Mouse (Mus musculus) kidney, adult 9 months (tissue): Measurements from ENCODE around the gene Otogl.
A peak's percentile ranks its signal among the peaks of the same experiment; 100 is the strongest.
"Not testable (repeated sequence)": the region's sequence is repeated elsewhere in the genome, so short reads cannot be mapped to it uniquely, and the experiment has no call there.

Source experiments
- DNase-seq: peaks from one replicate; pipeline ENCODE4 v3.0.0; 2022

The Otogl gene

GRCm38 (mm10) chr10:107804285-107804684 lies 107.6 kb downstream of the Otogl start:
- DNase-seq = not testable (repeated sequence)

DNA sequence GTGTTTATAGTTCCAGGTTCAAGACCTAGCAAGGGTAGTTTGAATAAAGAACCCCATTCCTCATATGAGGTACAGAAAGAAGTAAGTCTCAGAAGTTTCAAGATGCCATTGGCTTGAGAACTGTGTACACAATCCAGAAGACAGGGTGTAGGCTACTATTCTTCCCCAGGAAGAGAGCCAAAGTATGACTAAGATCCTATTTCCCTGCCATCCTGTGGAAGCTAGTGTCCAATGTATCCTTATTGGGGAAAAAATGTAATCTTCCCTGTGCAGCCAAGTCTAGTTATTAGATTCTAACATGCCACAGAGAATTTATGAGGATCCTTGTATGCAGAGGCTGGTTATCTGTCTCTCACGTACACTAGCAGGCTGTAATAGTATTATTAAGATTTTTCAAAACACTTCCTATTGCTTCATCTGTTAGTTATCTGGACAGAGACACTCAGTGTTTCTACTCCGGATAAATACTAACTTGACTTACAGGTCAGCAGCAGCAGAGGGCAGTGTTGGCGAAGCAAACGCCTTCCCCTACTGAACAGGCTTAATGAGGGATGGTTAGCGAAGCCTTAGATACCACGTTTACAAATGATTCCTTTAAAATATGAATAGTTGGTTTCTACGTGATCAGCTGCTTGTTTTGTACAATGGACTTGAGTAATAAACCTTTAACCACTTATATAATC lies 112.1 kb downstream of the Otogl start:
- DNase-seq = peak; percentile 53

DNA sequence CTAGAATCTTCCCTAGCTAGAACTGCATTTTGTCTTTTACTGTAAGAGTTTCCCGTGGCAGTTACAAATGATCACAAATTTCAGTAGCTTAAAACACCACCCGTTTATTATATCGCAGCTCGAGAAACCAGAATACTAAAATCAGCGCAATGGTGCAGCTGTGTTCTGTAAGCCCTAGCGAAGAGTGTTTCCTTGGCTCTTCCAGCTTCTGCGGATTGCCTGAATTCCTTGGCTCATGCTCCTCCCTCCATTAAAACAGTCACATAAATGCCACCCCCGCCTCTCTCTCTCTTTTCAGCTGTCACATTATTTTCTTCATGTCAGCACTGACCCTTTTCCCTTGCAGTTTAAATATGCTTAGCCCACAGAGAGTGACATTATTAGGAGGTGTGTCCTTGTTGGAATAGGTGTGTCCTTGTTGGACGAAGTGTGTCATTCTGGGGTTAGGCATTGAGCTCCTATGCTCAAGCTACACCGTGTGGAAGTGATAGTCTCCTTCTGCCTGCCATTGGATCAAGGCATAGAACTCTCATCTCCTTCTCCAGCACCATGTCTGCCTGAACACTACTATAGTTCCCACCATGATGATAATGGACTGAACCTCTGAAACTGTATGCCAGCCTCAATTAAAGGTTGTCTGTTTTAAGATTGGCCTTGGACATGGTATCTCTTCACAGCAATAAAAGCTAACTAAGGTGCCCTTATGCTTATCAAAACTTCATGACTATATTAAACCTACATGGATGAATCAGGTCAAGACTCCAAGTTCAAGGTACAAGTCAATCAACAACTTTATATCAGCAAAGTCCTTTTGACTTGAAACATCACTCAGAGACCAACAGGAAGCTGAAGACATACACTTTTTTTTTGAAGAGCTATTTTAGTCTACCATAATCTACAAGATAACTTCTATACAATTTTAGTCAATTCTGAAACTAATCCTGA lies 116.8 kb downstream of the Otogl start:
- no peak for DNase-seq

- DNase-seq = no peak
Observed at GRCm38 (mm10) chr10:107792491-107792890, 119.4 kb downstream of the Otogl start.

GRCm38 (mm10) chr10:107779548-107779947 lies 132.4 kb downstream of the Otogl start:
- no peak for DNase-seq

DNA sequence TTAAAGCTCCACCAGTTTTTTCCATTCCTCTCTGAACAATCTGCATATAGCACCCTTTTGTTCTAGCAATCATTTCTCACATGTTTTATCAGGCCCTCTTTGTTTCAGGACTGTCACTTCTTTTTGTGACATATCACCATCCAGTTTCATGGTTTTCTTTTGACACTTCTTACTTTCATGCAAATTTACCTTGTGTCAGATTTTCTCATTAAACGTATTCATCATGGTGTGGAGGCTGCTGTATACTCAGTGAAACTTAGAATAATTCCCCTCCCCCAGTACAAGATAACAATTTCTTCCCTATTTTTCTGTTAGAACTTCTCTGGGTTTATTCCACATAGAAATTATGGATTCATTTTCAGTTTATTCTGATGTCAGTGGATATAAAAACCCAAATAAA lies 152.3 kb downstream of the Otogl start:
- no peak for DNase-seq

DNA sequence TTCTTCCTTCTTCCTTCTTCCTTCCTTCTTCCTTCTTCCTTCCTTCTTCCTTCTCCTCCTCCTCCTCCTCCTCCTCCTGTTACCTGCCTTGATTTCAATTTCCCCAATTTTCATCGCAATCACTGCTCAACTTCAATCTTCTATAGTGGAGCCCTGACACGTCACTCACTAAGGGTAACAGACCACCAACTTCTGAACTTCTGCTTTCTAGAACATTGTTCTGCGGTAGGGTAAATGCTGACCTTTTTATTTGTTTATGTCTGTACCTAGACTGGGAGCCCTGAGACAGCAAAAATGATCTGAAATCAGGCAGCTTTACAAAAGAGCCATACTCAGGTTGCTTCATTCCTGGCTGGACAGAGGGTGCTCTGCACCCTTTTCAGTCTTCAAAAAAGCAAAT lies 158.5 kb downstream of the Otogl start:
- DNase-seq = no peak

GRCm38 (mm10) chr10:107752351-107753143 lies 159.4 kb downstream of the Otogl start:
- no peak for DNase-seq

GRCm38 (mm10) chr10:107751944-107752343 lies 160.0 kb downstream of the Otogl start:
- no peak for DNase-seq

DNA sequence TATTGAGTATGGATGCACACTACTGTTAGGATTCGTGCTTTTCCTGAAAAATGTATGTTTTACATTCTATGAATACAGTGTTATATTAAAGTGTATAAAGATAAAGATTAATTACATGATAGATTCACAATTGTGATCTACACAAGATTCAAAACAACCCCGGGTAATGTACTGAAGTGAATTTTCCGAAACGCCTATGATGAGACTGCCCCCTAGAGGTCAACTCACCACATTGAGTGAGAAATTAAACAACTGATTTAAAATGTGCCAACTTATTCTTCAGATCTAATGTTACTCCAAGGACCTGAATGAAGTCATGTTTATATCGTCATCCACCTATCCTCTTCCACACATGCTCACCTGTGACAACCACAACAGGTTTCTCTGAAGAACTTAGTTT lies 164.4 kb downstream of the Otogl start:
- peak; percentile 29 for DNase-seq

DNA sequence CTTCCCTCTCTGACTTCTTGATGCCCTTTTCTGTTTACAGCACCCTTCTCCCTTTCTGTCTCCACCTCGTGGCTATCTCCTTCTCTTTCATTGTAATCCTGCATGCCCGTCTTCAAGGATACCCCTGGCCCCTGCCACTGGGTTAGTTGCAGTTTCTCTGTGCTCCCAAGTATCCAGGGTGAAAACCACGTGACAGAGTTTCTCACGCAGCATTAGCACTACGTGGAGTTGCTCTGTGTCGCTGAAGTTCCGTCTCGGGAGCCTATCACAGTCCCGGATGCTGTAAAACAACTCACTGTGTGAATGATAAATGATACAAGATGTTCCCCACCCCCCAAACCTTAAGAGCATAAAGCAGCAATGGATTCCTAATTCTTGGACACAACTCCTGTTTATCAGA lies 165.2 kb downstream of the Otogl start:
- DNase-seq = no peak

- DNase-seq = no peak
Observed at GRCm38 (mm10) chr10:107739815-107740214, 172.1 kb downstream of the Otogl start.

DNA sequence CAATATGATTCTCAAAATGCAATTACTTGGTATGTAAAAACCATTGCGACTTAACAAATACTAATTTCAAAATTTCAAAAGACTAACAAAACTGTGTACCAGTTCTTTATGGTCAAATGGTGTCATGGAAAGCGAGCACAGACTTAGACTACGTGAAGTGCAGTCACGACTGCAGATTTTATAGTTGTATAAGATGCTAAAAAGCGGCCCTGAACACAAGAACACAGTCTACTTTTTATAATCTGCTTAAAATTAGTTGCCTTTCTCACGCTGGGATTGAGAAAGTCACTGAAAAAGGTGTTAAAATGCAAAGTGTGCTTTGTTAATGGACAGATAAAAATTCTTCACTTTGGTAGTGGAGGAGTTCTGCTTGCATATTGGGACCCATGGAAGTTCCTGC lies 174.2 kb downstream of the Otogl start:
- no peak for DNase-seq

DNA sequence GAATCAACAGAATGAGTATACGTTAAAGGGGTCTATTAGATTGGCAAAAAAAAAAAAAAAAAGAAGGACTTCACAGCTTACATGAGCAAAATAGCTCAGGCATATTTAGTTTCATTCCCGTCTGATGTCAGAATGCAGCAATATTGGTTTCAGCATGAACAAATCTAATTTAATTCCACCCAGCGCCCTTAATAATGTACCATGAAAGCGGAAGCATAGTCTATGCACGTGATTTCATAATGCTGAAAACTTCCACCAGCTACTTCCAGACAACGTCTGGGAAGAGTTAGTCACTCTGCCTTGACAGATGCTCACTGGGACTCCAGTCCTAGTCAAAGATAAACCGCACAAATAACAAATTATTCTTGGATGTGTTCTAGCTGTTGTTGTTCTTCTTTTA lies 176.5 kb downstream of the Otogl start:
- no peak for DNase-seq

- no peak for DNase-seq
Observed at GRCm38 (mm10) chr10:107734327-107734726, 177.6 kb downstream of the Otogl start.

GRCm38 (mm10) chr10:107725631-107726030 lies 186.3 kb downstream of the Otogl start:
- no peak for DNase-seq

DNA sequence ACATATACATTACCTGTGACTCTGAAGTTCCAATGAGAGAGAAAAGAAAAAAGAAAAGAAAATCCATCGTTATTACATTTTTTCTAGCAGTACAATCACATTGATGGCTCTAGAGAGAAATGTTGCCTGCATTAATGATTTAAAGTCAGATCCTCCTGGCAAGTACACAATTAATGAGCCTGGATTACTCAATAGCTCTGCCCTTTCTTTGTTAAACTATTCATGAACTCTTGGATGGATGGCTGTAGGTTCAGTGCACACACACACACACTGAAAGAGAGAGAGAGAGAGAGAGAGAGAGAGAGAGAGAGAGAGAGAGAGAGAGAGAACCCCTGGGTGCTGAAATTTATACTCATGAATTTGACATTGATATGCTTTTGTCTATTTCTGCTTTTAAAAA lies 192.1 kb downstream of the Otogl start, which contains the start of gene Ptprq:
Ptprq (minus strand) TSS at position 246 of the 400 bp plus-strand sequence.
- DNase-seq = peak; percentile 61
